Mouse (Mus musculus): ENCODE measurements around the gene Auts2. TPM values are rescaled to one million over a fixed set of nuclear protein-coding genes. Genes with fewer than 3 reads are reported as not detected.

Auts2 gene
- polyA plus RNA-seq, 1 experiment from 2014 or later = 14.7 TPM

- H3K4me3 ChIP-seq (ENCODE audit: low read length) = no peak overlapping the region
- no peaks in the 10 kb centered on the region for H3K36me3 ChIP-seq (ENCODE audit: control insufficient read depth, insufficient read depth, low read length)
- H3K4me1 ChIP-seq (ENCODE audit: control insufficient read depth, insufficient read depth, low read length) = peaks cover 5% of the 10 kb centered on the region; the same call in 1 of the 2 replicates
- H3K9ac ChIP-seq (ENCODE audit: low read depth, low read length) = no peak overlapping the region
- H3K4me2 ChIP-seq (ENCODE audit: low read depth, low read length) = peak overlapping the region; percentile 35
- H3K9me3 ChIP-seq (ENCODE audit: control insufficient read depth, low read length) = no peaks in the 10 kb centered on the region
- 41% methylated on average over 7 of the region's 7 CpGs for WGBS
- peak overlapping the region; percentile 73 for H3K27ac ChIP-seq (ENCODE audit: low read length)
- ATAC-seq = peak; percentile 75
- H3K27me3 ChIP-seq (replicated peaks; ENCODE audit: control insufficient read depth, insufficient read depth, low read length) = no peaks in the 10 kb centered on the region
These were observed 810.4 kb downstream of the Auts2 start for GRCm38 (mm10) chr5:131732631-131733323.

DNA sequence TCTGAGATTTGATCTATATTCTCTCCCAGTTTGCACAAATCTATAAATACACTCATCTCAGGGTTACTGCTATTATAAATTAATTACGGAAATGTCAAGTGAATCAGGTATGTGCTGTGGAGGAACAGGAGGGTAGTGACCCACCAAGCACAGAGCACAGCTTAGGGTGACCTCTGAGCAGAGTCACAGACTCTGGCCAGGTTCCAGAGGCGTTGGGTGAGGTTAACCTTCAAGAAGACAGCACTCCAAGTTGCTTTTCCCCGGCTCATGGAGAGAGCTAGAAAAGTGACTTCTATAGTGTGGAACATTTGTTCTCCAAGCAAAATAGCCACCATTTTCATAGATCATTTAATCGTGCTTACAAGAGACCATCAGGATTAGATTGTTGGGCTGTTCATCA lies 813.7 kb downstream of the Auts2 start:
- H3K4me3 ChIP-seq (ENCODE audit: low read length) = no peak overlapping the region
- no peaks in the 10 kb centered on the region for H3K27me3 ChIP-seq (replicated peaks; ENCODE audit: control insufficient read depth, insufficient read depth, low read length)
- no peak for ATAC-seq
- no peaks in the 10 kb centered on the region for H3K36me3 ChIP-seq (ENCODE audit: control insufficient read depth, insufficient read depth, low read length)
- peaks cover 12% of the 10 kb centered on the region; the same call in 1 of the 2 replicates for H3K4me1 ChIP-seq (ENCODE audit: control insufficient read depth, insufficient read depth, low read length)
- H3K27ac ChIP-seq (ENCODE audit: low read length) = no peak overlapping the region
- H3K9me3 ChIP-seq (ENCODE audit: control insufficient read depth, low read length) = no peaks in the 10 kb centered on the region
- no peak overlapping the region for H3K4me2 ChIP-seq (ENCODE audit: low read depth, low read length)
- H3K9ac ChIP-seq (ENCODE audit: low read depth, low read length) = no peak overlapping the region
- WGBS = 79% methylated on average over 4 of the region's 4 CpGs

DNA sequence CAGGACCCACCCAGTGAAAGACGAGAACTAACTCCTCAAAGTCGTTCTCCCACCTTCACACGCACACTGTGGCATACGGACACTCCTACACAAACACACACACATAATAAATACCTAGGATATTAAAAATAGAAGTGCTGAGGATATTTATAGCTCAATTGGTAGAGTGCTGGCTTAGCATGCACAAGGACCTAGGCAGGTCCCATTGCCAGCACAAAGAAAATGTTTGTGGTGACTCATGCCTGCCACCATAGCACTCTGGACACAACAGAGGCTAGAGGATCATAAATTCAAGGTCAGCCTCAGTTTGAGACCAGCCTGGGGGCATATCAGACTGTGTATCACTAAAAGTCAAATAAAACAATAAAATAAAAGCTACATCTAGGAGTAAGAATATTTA lies 815.2 kb downstream of the Auts2 start:
- Histone ChIP-seq H3K4me2 (ENCODE audit: low read depth, low read length) (no peak overlapping the region), H3K27ac (ENCODE audit: low read length) (no peak overlapping the region), H3K27me3 (replicated peaks; ENCODE audit: control insufficient read depth, insufficient read depth, low read length) (no peaks in the 10 kb centered on the region), H3K4me3 (ENCODE audit: low read length) (no peak overlapping the region), H3K4me1 (ENCODE audit: control insufficient read depth, insufficient read depth, low read length) (peaks cover 12% of the 10 kb centered on the region; the same call in 1 of the 2 replicates), H3K36me3 (ENCODE audit: control insufficient read depth, insufficient read depth, low read length) (no peaks in the 10 kb centered on the region), H3K9ac (ENCODE audit: low read depth, low read length) (no peak overlapping the region), H3K9me3 (ENCODE audit: control insufficient read depth, low read length) (no peaks in the 10 kb centered on the region)
- WGBS = 65% methylated on average over 4 of the region's 4 CpGs
- ATAC-seq = 0 out of 2 replicates have a peak, but pooled peaks have one; percentile 34

GRCm38 (mm10) chr5:131724508-131724907 lies 818.6 kb downstream of the Auts2 start:
- Histone ChIP-seq H3K4me1 (ENCODE audit: control insufficient read depth, insufficient read depth, low read length) (peaks cover 13% of the 10 kb centered on the region; the same call in 1 of the 2 replicates), H3K27me3 (replicated peaks; ENCODE audit: control insufficient read depth, insufficient read depth, low read length) (no peaks in the 10 kb centered on the region), H3K36me3 (ENCODE audit: control insufficient read depth, insufficient read depth, low read length) (no peaks in the 10 kb centered on the region), H3K27ac (ENCODE audit: low read length) (no peak overlapping the region), H3K4me3 (ENCODE audit: low read length) (no peak overlapping the region), H3K9me3 (ENCODE audit: control insufficient read depth, low read length) (no peaks in the 10 kb centered on the region), H3K9ac (ENCODE audit: low read depth, low read length) (no peak overlapping the region), H3K4me2 (ENCODE audit: low read depth, low read length) (no peak overlapping the region)
- 89% methylated on average over 1 of the region's 1 CpGs for WGBS
- ATAC-seq = no peak

DNA sequence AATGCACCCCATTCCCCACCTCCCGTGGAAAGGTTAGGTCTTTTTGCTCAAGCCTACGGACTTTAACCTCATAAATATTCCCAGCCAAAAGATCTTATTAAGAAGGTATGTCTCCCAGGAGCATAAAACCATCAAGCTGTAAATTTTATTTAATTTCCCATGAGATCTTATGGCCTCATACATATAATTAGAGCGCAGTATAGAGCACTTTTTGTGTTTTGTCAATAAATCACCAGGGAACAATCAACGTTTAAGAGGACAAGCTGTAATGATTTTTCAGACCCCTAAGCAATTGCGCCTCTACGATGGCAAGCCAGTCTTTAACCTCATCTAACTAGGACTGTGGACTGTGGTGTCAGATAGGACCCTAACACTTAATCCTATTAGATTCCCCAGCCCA lies 820.4 kb downstream of the Auts2 start:
- Histone ChIP-seq H3K9me3 (ENCODE audit: control insufficient read depth, low read length) (no peaks in the 10 kb centered on the region), H3K27ac (ENCODE audit: low read length) (peak overlapping the region; percentile 72), H3K4me3 (ENCODE audit: low read length) (peak overlapping the region; percentile 6; the same call in 1 of the 2 replicates), H3K36me3 (ENCODE audit: control insufficient read depth, insufficient read depth, low read length) (no peaks in the 10 kb centered on the region), H3K4me1 (ENCODE audit: control insufficient read depth, insufficient read depth, low read length) (peaks cover 11% of the 10 kb centered on the region; the same call in 1 of the 2 replicates), H3K27me3 (replicated peaks; ENCODE audit: control insufficient read depth, insufficient read depth, low read length) (no peaks in the 10 kb centered on the region), H3K4me2 (ENCODE audit: low read depth, low read length) (0 out of 2 replicates have a peak overlapping the region, but pooled peaks have one; percentile 3), H3K9ac (ENCODE audit: low read depth, low read length) (no peak overlapping the region)
- ATAC-seq = peak; percentile 63
- 48% methylated on average over 6 of the region's 6 CpGs for WGBS

DNA sequence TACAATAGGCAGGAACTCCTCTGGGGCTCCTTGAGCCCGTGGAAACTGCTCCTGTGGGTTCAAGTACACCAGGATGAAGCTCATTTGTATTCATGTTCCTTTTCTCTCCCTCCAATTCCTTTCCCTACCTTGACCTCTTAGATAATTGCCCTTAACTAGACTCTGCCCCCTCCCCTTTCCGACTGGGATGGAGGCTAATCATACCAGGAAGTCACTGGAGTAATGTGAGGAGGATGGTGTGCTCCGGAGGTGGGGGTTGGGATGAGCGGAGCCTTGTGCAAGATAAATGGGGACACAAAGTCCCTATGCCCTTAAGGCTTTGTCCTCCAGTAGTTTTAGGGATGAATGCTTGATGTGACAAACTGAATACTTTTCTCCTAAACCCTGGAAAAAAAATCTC lies 820.8 kb downstream of the Auts2 start:
- peak overlapping the region; percentile 6; the same call in 1 of the 2 replicates for H3K4me3 ChIP-seq (ENCODE audit: low read length)
- peak; percentile 91 for ATAC-seq
- peaks cover 7% of the 10 kb centered on the region; the same call in 1 of the 2 replicates for H3K4me1 ChIP-seq (ENCODE audit: control insufficient read depth, insufficient read depth, low read length)
- no peaks in the 10 kb centered on the region for H3K36me3 ChIP-seq (ENCODE audit: control insufficient read depth, insufficient read depth, low read length)
- WGBS = 36% methylated on average over 4 of the region's 4 CpGs
- no peak overlapping the region for H3K9ac ChIP-seq (ENCODE audit: low read depth, low read length)
- H3K27ac ChIP-seq (ENCODE audit: low read length) = peak overlapping the region; percentile 72
- H3K4me2 ChIP-seq (ENCODE audit: low read depth, low read length) = 0 out of 2 replicates have a peak overlapping the region, but pooled peaks have one; percentile 3
- no peaks in the 10 kb centered on the region for H3K9me3 ChIP-seq (ENCODE audit: control insufficient read depth, low read length)
- H3K27me3 ChIP-seq (replicated peaks; ENCODE audit: control insufficient read depth, insufficient read depth, low read length) = no peaks in the 10 kb centered on the region

GRCm38 (mm10) chr5:131718013-131718412 lies 825.1 kb downstream of the Auts2 start:
- Histone ChIP-seq H3K27ac (ENCODE audit: low read length) (no peak overlapping the region), H3K4me2 (ENCODE audit: low read depth, low read length) (no peak overlapping the region), H3K36me3 (ENCODE audit: control insufficient read depth, insufficient read depth, low read length) (no peaks in the 10 kb centered on the region), H3K9me3 (ENCODE audit: control insufficient read depth, low read length) (no peaks in the 10 kb centered on the region), H3K4me3 (ENCODE audit: low read length) (no peak overlapping the region), H3K27me3 (replicated peaks; ENCODE audit: control insufficient read depth, insufficient read depth, low read length) (no peaks in the 10 kb centered on the region), H3K9ac (ENCODE audit: low read depth, low read length) (no peak overlapping the region), H3K4me1 (ENCODE audit: control insufficient read depth, insufficient read depth, low read length) (peaks cover 4% of the 10 kb centered on the region; the same call in 1 of the 2 replicates)
- ATAC-seq = no peak
- WGBS = 67% methylated on average over 13 of the region's 13 CpGs

- 76% methylated on average over 19 of the region's 19 CpGs for WGBS
- ATAC-seq = no peak
- Histone ChIP-seq H3K27ac (ENCODE audit: low read length) (no peak overlapping the region), H3K36me3 (ENCODE audit: control insufficient read depth, insufficient read depth, low read length) (no peaks in the 10 kb centered on the region), H3K9me3 (ENCODE audit: control insufficient read depth, low read length) (no peaks in the 10 kb centered on the region), H3K4me1 (ENCODE audit: control insufficient read depth, insufficient read depth, low read length) (peaks cover 4% of the 10 kb centered on the region; the same call in 1 of the 2 replicates), H3K27me3 (replicated peaks; ENCODE audit: control insufficient read depth, insufficient read depth, low read length) (no peaks in the 10 kb centered on the region), H3K4me3 (ENCODE audit: low read length) (no peak overlapping the region), H3K9ac (ENCODE audit: low read depth, low read length) (no peak overlapping the region), H3K4me2 (ENCODE audit: low read depth, low read length) (no peak overlapping the region)
These were observed 825.7 kb downstream of the Auts2 start for GRCm38 (mm10) chr5:131717359-131717965.

DNA sequence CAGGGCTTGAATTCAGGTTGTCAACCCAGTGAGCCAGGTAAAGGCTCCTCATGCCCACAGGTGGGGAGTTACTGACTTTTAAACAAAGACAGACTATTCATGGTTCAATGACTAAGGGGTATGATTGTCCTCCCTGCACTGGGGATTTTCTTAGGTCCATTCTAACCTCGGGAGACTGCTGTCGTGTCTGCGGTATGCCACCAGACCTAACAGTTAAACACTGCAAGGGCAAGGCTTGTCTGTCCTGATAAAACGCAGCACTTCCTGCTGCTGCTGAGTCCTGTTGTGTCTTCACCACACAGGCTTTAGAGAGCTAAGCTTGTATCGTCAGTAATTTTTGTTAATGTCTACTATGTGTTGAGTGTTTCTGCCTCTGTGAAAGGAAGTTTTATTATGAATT lies 828.2 kb downstream of the Auts2 start:
- WGBS = 72% methylated on average over 5 of the region's 5 CpGs
- H3K36me3 ChIP-seq (ENCODE audit: control insufficient read depth, insufficient read depth, low read length) = no peaks in the 10 kb centered on the region
- peaks cover 3% of the 10 kb centered on the region; the same call in 1 of the 2 replicates for H3K4me1 ChIP-seq (ENCODE audit: control insufficient read depth, insufficient read depth, low read length)
- no peak overlapping the region for H3K27ac ChIP-seq (ENCODE audit: low read length)
- no peak overlapping the region for H3K4me3 ChIP-seq (ENCODE audit: low read length)
- H3K27me3 ChIP-seq (replicated peaks; ENCODE audit: control insufficient read depth, insufficient read depth, low read length) = no peaks in the 10 kb centered on the region
- no peaks in the 10 kb centered on the region for H3K9me3 ChIP-seq (ENCODE audit: control insufficient read depth, low read length)
- H3K4me2 ChIP-seq (ENCODE audit: low read depth, low read length) = no peak overlapping the region
- H3K9ac ChIP-seq (ENCODE audit: low read depth, low read length) = no peak overlapping the region
- no peak for ATAC-seq
